Comparison of ENCODE assay signal across 8 mouse cellular contexts in genomic region chr9:123480253-123480921, GRCm38 (mm10). TPM values are rescaled to one million over a fixed set of nuclear protein-coding genes. Genes with fewer than 3 reads are reported as not detected.
A peak's percentile ranks its signal among the peaks of the same experiment; 100 is the strongest.
DNase-seq lines count a peak whose midpoint lies in the region; ATAC-seq and TF ChIP-seq lines count a peak whose summit lies in the region.

No protein-coding gene starts in this region.

- WGBS in forebrain, embryonic 10.5 days, result 88% methylated on average over 18 of the region's 18 CpGs
- 55% methylated on average over 18 of the region's 18 CpGs for WGBS in intestine, postnatal 0 days
- 42% methylated on average over 18 of the region's 18 CpGs for WGBS in macrophage (ENCODE audit: missing documents)
- WGBS in stomach, embryonic 16.5 days, result 54% methylated on average over 18 of the region's 18 CpGs

- H3K4me2 ChIP-seq in intestine, postnatal 0 days (replicated peaks; ENCODE audit: low read depth), result peak overlapping the region; percentile 87
- H3K4me2 ChIP-seq in stomach, embryonic 16.5 days (ENCODE audit: low read depth, low read length), result peak overlapping the region; percentile 92

- no peaks in the 10 kb centered on the region; the same call in 1 of the 2 replicates for H3K9me3 ChIP-seq in forebrain, embryonic 10.5 days
- H3K9me3 ChIP-seq in intestine, postnatal 0 days (ENCODE audit: control insufficient read depth), result no peaks in the 10 kb centered on the region
- H3K9me3 ChIP-seq in stomach, embryonic 16.5 days (replicated peaks; ENCODE audit: control insufficient read depth, low read length), result no peaks in the 10 kb centered on the region

- no peak overlapping the region for H3K27ac ChIP-seq in forebrain, embryonic 10.5 days
- no peak overlapping the region for H3K27ac ChIP-seq in intestine, postnatal 0 days (ENCODE audit: low read depth, low read length)
- H3K27ac ChIP-seq in macrophage, result 0 out of 2 replicates have a peak overlapping the region, but pooled peaks have one; percentile 8
- H3K27ac ChIP-seq in stomach, embryonic 16.5 days (ENCODE audit: low read length), result no peak overlapping the region

- peaks cover 57% of the 10 kb centered on the region for H3K36me3 ChIP-seq in forebrain, embryonic 10.5 days (replicated peaks)
- H3K36me3 ChIP-seq in intestine, postnatal 0 days (ENCODE audit: control insufficient read depth, insufficient read depth), result peaks cover 8% of the 10 kb centered on the region
- peaks cover 17% of the 10 kb centered on the region; the same call in 1 of the 2 replicates for H3K36me3 ChIP-seq in macrophage (ENCODE audit: inconsistent target)
- no peaks in the 10 kb centered on the region for H3K36me3 ChIP-seq in stomach, embryonic 16.5 days (ENCODE audit: control insufficient read depth, insufficient read depth, low read length)

- no peak for ATAC-seq in intestine, postnatal 0 days
- ATAC-seq in stomach, embryonic 16.5 days (ENCODE audit: insufficient read depth, low FRiP score), result no peak

- DNase-seq in cerebellum, adult 9-11 months, result peak; percentile 22
- DNase-seq in cerebellum, postnatal 14 days, result no peak
- DNase-seq in forebrain, embryonic 10.5 days (ENCODE audit: extremely low spot score, low spot score), result no peak
- DNase-seq in cerebellum, postnatal 4 days (ENCODE audit: low spot score in 2 of 2), result no peak
- no peak for DNase-seq in frontal cortex, postnatal 25 days (ENCODE audit: low spot score in 2 of 2)

- H3K27me3 ChIP-seq in forebrain, embryonic 10.5 days (ENCODE audit: poor library complexity, severe bottlenecking), result no peaks in the 10 kb centered on the region
- H3K27me3 ChIP-seq in intestine, postnatal 0 days (replicated peaks; ENCODE audit: control insufficient read depth, insufficient read depth, low read length), result no peaks in the 10 kb centered on the region
- no peaks in the 10 kb centered on the region for H3K27me3 ChIP-seq in stomach, embryonic 16.5 days (ENCODE audit: control insufficient read depth, insufficient read depth, low read length)

- H3K9ac ChIP-seq in intestine, postnatal 0 days (ENCODE audit: low read depth, low read length), result peak overlapping the region; percentile 67
- peak overlapping the region; percentile 87 for H3K9ac ChIP-seq in stomach, embryonic 16.5 days (ENCODE audit: low read length)

- peaks cover 58% of the 10 kb centered on the region for H3K4me1 ChIP-seq in forebrain, embryonic 10.5 days
- peaks cover 13% of the 10 kb centered on the region for H3K4me1 ChIP-seq in intestine, postnatal 0 days (replicated peaks; ENCODE audit: control insufficient read depth, insufficient read depth, low read length)
- peaks cover 43% of the 10 kb centered on the region for H3K4me1 ChIP-seq in stomach, embryonic 16.5 days (ENCODE audit: control insufficient read depth, insufficient read depth, low read length)

- H3K4me3 ChIP-seq in forebrain, embryonic 10.5 days, result peak overlapping the region; percentile 72
- peak overlapping the region; percentile 51 for H3K4me3 ChIP-seq in intestine, postnatal 0 days (ENCODE audit: low read depth, low read length)
- no peak overlapping the region for H3K4me3 ChIP-seq in macrophage (ENCODE audit: inconsistent target)
- H3K4me3 ChIP-seq in stomach, embryonic 16.5 days (replicated peaks; ENCODE audit: low read length), result peak overlapping the region; percentile 80

- peaks cover 62% of the 10 kb centered on the region for H3K79me2 ChIP-seq in macrophage (ENCODE audit: inconsistent target)

- no peak for TF ChIP-seq CTCF in intestine, postnatal 0 days (IDR thresholded peaks at IDR 0.05; ENCODE audit: low read depth)

RNA-seq across cellular contexts. Expression of gene Limd1, which starts 1.9 kb away (rescaled TPM):
- polyA plus RNA-seq in forebrain, embryonic 10.5 days (2016; fragmentation: Nextera tagmentation; extraction: Ambion mirVana), result 55.7 and 57.8 TPM in 2 replicates
- polyA plus RNA-seq in intestine, postnatal 0 days (2015; fragmentation: Nextera tagmentation; extraction: Ambion mirVana), result 40.6 and 42.9 TPM in 2 replicates
- 100 to 1,000 TPM in 1 of 26 experiments, 10 to 100 TPM in 25; 22.7 to 137 (median 49.9) TPM for total RNA-seq in macrophage (2018; cell fraction: chromatin; rRNA removed)
- total RNA-seq in macrophage (2018; cell fraction: cytosol; rRNA removed), result 10 to 100 TPM; 15.5 to 31.1 (median 23.3) TPM
- total RNA-seq in macrophage (2018; cell fraction: nucleus; rRNA removed), result 10 to 100 TPM; 22.8 to 70.3 (median 34.9) TPM
- 20.9 to 28.1 TPM (median 21.2 TPM) in 3 replicates for polyA plus RNA-seq in macrophage (2018)
- polyA plus RNA-seq in stomach, embryonic 16.5 days (2015; fragmentation: Nextera tagmentation; extraction: Ambion mirVana), result 48.8 and 49.6 TPM in 2 replicates

RNA-seq across cellular contexts. Expression of gene Sacm1l, which starts 49.2 kb away (rescaled TPM):
- 40.1 and 42.5 TPM in 2 replicates for polyA plus RNA-seq in forebrain, embryonic 10.5 days (2016; fragmentation: Nextera tagmentation; extraction: Ambion mirVana)
- polyA plus RNA-seq in intestine, postnatal 0 days (2015; fragmentation: Nextera tagmentation; extraction: Ambion mirVana), result 37.3 and 42.6 TPM in 2 replicates
- total RNA-seq in macrophage (2018; cell fraction: chromatin; rRNA removed), result 10 to 100 TPM; 19.2 to 70.9 (median 46.6) TPM
- total RNA-seq in macrophage (2018; cell fraction: cytosol; rRNA removed), result 10 to 100 TPM; 43.5 to 75.6 (median 56.9) TPM
- 10 to 100 TPM; 26.4 to 78.6 (median 42.4) TPM for total RNA-seq in macrophage (2018; cell fraction: nucleus; rRNA removed)
- polyA plus RNA-seq in macrophage (2018), result 46.2 to 84.7 TPM (median 54.7 TPM) in 3 replicates
- 63.6 and 65.4 TPM in 2 replicates for polyA plus RNA-seq in stomach, embryonic 16.5 days (2015; fragmentation: Nextera tagmentation; extraction: Ambion mirVana)
